Mouse (Mus musculus): ENCODE data around the gene Slc12a1. TPM values are rescaled to one million over a fixed set of nuclear protein-coding genes. Genes with fewer than 3 reads are reported as not detected.
"Not testable (repeated sequence)": the region's sequence is repeated elsewhere in the genome, so short reads cannot be mapped to it uniquely, and the experiment has no call there.

The Slc12a1 gene
- total RNA-seq (2021): under 1 TPM in 1 of 2 experiments, not detected in 1; 0.07 TPM

DNA sequence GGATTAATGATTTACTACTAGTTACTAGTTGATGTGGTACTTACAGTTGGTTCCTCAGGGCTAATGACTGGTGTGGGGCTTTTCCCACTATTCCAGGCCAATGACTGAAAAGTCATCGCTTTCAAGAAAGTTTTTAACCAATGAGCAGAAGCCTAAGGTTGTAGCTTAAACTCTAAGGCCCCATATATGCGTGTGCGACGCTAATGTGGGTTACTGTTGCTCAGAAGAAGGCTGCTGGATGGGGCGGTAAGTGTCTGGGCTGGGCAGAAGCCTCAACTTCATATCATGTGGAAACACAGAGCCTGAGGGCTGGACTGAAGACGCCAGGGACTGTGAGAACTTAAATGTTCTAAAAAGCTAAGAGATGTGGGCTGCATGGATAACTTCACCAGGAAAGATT, at the start of gene Slc12a1:
Gene Slc12a1 (plus strand): TSS at position 118 of the 400 bp plus-strand sequence.
- no peak for DNase-seq (ENCODE audit: extremely low spot score in 1 of 2, low spot score in 1 of 2)

DNA sequence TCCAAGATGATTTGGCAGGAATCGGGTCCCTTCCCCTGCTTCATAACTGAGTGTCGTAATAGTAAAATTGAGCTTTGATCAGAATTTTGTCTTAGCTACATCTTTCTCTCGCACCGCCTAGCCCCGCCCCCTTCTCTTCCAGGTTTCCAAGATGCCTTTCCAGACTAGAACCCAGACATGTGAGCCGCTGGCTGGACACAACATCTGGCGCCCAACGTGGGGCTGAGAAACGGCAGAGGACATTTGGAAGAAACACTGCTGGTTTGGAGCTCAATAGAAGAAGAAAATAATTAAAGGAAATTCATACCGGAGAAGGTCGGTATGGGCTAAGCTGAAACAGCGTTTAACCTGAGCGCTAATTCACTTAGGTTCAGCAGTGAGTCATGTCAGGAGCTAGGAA, 47.8 kb upstream of the Slc12a1 start:
- not testable (repeated sequence) for DNase-seq (ENCODE audit: extremely low spot score in 1 of 2, low spot score in 1 of 2)

DNA sequence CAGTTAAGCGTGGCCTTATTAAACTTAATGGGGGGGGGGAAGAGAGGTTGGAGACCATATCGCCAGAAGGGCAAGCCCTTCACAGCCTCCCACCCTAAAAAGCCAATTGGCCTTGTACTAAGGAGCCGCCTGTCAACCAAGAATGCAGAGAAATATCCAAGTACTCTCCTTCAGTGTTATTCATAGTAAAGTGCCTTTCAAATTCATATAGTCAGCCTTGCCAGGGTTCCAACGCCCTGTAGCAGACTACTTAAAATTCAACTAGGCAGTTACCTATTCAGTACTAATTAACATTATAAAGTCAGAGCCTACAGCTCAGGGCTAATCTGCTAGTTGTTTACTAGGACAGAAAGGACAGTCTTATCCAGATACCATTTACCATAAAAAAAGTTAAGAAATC, 45.8 kb upstream of the Slc12a1 start:
- not testable (repeated sequence) for DNase-seq (ENCODE audit: extremely low spot score in 1 of 2, low spot score in 1 of 2)

DNA sequence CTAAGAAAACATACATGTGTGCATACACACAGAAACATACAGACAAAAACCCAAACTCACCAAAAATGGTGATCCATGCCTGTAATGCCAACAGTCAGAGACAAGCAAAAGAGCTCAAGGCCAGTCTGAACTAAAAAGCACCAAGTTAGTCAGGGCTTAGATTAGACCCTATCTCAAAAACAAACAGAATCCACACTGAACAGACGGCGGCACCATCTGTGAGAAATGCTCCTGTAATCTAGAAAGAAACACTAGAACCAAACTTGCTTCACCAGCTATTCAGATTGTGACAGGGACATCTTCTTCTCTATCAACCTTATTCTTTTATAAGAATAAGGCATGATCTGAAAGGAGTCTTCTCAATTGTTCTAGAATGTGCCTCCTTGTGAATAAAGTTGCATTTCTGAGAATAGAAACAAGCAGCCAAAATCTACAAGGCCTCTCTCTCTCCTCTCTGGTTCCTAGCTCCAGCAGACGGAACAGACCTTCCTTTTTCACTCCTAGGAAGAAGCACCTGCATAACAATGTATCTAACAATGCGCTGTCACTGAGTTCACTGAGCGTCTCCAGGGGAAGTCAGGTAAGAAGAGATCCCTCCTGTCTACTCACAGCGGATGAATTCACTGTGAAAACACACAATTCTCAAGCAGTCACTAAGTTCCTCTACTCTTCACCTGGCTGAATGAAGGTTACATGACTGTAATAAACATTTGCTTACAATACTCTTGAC, 32.8 kb upstream of the Slc12a1 start:
- peak in 1 of 2 experiments; percentile 63 for DNase-seq (ENCODE audit: extremely low spot score in 1 of 2, low spot score in 1 of 2)

DNA sequence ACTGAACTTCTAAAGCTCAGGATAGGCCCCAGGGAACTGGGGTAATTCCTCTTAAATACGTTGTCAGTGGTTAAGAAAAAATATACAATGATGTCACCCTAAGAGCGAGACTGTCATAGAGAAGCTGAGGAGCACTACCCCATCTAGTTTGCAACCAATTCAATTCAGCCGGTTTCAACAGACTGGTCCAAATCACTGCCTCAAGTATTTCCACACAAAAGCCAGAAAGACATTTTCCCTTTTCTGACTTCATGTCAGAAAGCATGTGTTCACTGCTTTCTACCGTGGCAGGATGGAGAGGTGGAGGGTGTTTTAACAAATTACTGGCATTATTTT, 30.0 kb upstream of the Slc12a1 start:
- DNase-seq (ENCODE audit: extremely low spot score in 1 of 2, low spot score in 1 of 2): no peak

DNA sequence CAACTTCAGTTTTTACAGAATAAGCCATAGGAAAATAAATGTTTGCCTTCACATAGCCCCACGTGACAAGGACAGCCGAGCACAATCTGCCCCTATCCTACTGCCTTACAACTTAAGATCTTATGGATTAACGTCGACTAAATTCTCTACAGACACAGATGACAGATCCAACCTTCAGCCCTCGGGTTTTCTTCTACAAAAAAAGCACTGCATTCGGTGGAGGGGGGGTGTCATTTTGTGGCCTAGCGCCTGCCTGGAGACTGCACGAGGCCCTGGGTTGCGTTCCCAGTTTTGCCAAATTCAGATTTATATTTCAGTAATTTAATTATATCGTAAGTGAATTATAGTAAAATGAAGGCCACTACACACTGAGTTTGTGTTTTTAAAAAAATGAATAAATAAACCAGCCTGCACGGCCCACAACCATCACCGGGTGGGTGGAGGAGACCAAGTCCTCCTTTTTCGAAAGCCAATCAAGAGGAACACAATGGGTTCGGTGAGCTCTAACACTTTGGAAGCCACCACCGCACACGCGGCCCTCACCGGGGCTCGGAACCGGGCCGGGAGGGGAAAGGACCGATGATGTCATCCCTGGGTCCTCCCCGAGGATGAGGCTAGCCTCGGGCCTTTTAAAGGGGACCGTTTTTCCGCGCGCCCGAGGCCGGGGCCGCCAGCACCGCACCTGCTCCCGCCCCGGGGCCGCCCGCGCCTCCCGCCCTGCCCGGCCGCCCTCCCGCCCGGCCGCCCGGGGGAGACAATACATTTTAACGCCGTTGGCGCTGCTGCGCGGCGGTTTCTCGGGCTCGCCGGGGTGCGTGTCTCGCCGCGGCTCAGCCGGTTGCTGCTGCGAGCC, 29.5 kb upstream of the Slc12a1 start:
- DNase-seq (ENCODE audit: extremely low spot score in 1 of 2, low spot score in 1 of 2): peak; percentile 51 to 59

DNA sequence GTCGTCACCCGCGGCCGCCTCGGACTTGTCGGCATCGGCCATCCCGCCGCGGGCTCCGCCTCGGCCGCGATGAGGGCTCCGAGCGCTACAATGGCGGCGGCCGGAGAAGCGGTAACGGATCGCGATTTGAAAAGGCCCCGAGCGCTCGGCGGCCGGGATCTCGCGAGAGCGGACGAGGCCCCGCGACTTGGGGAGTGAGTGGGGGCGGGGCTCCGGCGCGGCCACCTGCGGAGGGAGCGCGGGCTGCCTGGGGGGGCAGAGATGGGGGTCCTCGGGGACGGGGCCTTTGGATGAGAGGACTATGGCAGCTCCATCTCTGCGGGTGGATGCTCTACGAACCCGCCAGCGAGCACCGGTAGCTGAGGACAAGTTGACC, 28.8 kb upstream of the Slc12a1 start, which contains the start of gene Myef2:
Gene Myef2 (minus strand): TSS at position 185 of the 376 bp plus-strand sequence.
- peak; percentile 76 to 77 for DNase-seq (ENCODE audit: extremely low spot score in 1 of 2, low spot score in 1 of 2)

DNA sequence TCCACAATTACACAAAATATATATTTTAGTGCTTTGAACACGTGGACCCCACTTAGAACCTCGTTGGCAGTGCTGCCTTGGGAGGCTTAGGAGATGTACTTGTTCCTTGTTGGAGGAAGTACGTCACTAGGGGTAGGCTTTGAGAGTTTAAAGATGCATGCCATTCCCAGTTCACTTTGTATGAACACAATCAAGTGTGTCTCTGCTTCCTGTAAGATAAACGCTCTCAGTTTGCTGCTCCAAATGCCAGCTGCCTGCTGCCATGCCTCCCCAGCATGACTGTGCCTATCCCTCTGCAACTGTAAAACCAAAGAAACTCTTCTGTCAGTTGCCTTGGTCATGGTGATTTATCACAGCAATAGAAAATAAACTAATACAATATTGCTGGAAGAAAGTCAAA, 26.5 kb upstream of the Slc12a1 start:
- DNase-seq (ENCODE audit: extremely low spot score in 1 of 2, low spot score in 1 of 2): no peak

DNA sequence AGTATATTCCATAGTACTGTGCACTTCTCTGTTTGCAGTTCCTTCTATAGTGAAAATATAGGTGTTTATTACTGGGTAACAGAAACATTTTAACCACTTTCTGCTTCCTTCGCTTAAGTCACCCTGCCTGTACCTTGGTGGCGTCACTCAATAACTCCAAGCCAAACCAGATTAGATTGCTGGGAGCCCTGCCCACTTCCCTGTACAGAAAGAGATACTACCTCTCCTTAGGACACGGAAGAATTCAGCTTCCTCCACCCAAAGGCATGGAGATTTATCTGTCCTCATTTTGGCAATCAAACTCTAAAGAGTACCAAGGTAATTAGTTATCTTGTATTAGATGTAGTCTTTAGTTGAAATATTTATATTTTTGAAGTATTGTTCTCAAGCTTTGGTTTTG, 25.5 kb upstream of the Slc12a1 start:
- no peak for DNase-seq (ENCODE audit: extremely low spot score in 1 of 2, low spot score in 1 of 2)

DNA sequence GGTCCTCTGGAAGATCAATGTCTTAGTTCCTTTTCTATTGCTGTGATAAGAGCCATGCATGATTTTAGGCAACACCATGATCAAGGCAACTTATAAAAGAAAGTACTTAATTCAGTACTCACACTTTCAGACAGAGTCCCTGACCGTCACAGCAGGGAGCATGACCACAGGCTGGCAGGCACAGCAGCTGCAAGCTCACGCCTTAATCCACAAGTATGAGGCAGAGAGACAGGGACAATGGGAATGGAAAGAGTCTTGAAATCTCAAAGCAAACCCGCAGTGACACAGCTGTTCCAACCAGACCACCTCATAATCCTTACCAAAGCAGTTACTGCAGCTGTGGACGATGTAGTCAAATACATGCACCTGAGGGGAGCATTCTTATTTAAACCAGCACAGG, 18.2 kb upstream of the Slc12a1 start:
- DNase-seq (ENCODE audit: extremely low spot score in 1 of 2, low spot score in 1 of 2): no peak

DNA sequence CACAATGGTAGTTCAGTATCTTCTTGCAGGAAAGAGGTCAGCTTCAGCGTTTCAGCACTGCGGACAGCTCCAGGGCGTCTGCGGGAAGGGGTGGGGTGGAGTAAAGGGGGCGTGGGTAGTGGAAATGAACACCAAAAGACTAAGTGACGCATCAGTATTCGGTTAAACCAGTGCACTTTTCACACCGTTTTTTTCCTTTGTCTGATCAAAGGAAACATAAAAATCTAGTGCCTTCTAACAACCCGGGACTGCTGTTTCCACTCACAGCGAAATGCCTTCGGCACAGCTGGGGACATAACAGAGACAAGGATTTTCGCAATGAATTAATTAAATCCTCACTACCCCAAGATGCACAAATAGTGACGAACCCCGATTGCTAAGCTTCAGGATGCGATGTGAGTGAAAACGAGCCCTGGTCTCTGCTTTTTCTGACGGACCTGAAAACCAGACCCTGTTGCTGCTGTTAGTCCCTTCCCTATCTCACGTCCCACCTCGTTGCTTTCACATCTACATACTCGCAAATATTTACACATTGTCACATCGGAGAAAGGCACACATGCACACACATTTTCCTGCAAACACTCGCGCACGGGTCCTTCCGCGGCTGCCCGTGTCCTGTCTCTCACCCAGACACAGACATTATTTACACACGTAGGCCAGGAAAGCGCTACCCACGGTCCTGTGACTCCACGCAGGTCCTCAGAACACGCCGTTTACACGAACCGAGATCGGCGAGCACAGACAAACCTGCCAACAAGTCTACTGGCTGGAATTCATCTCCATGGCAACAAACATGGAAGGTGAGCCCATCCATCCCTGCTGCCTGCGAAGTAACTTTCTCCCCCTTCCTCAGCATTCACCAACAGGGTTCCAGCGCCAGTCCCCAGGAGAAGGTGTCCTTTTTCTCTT, 16.1 kb upstream of the Slc12a1 start, which contains the start of gene Ctxn2:
Gene Ctxn2 (plus strand): TSS at position 790 of the 909 bp plus-strand sequence.
- peak; percentile 43 to 65 for DNase-seq (ENCODE audit: extremely low spot score in 1 of 2, low spot score in 1 of 2)

DNA sequence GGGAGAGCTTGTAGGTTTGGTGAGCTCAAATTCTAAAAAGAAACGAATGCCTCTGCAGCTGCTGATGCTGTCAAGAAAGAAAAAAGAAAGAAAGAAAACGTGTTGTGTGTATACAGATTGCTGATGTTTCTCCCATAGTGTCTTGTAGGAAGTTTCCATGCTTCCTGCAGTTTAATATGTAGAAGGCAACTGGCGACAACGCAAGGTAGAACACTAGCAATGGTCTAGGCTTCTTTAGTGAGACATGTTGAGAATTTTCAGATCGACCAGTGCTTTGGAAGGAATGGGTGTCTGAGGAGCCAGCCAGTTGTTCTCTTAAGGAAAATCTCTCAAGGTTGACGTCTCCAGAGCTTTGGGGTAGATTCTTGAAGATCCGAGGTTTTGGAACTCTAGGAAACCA, 15.5 kb upstream of the Slc12a1 start:
- no peak for DNase-seq (ENCODE audit: extremely low spot score in 1 of 2, low spot score in 1 of 2)

DNA sequence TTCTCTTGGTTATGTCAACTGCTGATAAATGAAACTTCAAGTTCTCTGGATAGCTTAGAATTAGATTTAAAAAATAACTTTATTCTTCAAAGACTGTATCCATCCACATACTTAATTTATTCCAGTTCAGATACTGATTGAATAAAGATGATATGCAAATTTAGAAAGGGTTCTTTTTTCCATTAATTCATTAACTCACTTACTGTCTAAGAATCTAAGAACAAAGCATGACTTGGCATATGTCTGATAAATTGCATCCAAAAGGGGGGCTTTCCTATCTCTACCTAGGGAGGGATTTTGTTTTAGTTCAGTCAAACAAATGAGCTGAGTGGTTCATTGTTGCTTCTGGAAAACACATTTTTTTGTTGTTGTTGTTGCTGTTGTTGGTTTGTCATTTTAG, 10.0 kb upstream of the Slc12a1 start:
- DNase-seq (ENCODE audit: extremely low spot score in 1 of 2, low spot score in 1 of 2): no peak

DNA sequence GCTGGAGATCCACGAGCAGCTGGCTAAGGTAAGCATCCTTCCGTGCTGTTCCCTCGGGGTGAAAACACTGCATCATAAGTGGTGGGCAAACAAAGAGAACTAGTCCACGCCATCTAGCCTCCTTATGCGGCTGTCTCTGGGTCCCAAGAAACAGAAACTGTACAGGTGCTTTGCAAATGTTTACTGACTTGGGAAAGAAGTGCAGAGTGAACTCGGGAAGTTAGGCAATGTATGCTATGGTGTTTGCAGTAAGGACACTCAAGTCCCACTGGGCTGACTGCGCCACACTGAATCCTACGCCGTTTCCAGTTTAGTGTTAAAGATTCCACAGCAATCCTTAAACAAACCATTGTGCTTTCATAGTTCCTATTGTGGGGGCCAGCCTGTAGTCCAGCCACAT, 2.0 kb downstream of the Slc12a1 start:
- DNase-seq (ENCODE audit: extremely low spot score in 1 of 2, low spot score in 1 of 2): no peak

DNA sequence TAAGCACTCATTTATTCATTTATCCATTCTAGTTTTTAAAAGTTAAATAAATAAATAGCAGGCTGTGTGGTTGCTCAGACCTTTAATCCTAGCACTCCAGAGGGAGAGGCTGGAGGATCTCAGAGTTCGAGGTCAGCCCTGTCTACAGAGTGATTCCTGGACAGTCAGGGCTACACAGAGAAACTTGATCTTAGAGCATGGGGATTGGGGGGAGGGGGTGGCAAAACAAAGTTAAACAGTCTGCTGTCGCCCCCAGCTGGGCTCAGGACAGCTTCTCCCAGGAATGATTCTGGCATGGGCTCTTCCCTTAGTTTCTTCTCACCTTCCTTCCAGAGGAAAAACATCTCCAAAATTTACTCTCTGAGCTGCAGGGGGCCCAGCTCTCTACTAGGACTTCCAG, 3.2 kb downstream of the Slc12a1 start:
- DNase-seq (ENCODE audit: extremely low spot score in 1 of 2, low spot score in 1 of 2): no peak

DNA sequence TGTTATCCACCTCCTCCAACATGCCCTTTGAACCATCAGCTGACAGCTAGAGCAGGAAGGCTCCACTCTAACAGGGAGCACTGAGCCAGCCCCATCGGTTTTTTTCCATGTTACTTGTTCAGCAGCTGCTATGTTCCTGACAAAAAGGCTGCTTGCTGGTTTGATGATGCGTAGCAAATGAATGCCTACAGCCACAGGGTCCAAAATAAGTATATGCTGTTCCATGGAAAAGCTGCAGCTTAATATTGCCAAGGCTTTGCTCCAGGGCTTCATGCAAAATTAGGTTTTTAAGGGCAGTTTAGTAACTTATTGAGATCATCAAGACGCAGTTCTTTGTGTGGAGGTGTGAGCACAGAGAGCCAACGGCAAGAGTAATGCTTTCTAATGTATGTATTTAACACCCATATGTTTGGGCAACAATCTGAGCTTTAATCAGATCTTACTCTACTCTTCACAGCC, 9.7 kb downstream of the Slc12a1 start:
- DNase-seq (ENCODE audit: extremely low spot score in 1 of 2, low spot score in 1 of 2): no peak

DNA sequence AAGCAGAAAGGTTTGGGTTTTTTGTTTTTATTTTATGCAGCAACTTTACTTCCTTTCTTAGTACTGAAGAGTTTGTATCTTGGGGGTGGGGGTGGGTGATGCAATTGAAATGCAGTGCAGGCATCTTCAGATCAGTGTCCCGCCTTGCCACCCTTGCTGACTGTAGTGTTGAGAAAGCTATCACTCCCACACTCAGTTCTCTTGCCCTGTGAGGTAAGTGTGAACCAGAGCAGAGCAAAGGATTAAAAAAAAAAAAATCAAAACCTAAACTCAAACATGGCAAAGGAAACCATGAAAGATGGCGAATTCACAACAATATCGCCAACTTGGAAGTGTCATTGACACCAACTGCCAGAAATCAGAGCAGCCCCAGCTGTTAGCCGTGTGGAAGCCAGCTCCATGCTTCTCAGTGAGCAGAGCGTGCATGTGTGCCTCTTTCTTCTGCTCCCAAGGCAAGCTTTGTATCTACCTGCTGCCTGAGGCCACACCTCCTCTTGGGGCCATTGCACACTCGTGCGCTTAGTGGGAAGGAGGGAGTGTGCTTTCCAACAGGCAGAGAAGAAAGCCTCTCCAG, 26.0 kb downstream of the Slc12a1 start:
- DNase-seq (ENCODE audit: extremely low spot score in 1 of 2, low spot score in 1 of 2): peak in 1 of 2 experiments; percentile 26

DNA sequence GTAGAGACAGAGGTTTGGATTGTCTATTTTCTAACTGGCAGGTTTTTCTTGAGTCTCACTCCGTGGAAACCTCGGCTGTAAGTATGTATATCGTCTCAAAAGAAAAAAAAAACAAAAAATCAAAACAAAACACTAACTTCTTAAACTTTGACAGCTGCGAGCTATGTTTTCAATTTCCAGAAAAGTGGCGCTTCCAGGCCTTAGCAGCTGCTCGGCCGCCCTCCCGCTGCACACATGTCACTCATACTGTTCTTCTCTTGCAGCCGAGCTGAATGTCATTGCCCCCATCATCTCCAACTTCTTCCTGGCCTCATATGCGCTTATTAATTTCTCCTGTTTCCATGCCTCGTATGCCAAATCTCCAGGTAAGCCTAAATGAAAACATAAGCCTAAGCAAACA, 35.6 kb downstream of the Slc12a1 start:
- DNase-seq (ENCODE audit: extremely low spot score in 1 of 2, low spot score in 1 of 2): no peak

DNA sequence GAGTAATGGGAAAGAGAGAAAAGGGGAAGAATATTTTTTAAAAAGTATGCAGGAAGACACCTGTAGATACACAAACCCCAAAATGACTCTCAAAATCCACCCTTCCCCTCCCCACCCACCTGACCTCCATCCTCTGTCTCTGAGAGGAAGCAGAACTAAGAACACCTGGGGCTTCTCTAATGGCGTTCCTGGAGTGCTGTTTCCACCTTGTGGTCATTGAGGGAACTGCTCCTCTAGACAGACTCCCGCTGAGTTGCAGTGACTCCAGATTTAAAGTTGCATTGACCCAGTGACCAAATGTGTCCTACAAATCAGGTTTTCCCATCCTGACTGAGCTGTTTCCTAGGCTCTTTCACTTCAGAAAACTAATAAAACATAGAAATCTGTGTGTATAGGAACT, 36.9 kb downstream of the Slc12a1 start:
- DNase-seq (ENCODE audit: extremely low spot score in 1 of 2, low spot score in 1 of 2): peak; percentile 50 to 68

DNA sequence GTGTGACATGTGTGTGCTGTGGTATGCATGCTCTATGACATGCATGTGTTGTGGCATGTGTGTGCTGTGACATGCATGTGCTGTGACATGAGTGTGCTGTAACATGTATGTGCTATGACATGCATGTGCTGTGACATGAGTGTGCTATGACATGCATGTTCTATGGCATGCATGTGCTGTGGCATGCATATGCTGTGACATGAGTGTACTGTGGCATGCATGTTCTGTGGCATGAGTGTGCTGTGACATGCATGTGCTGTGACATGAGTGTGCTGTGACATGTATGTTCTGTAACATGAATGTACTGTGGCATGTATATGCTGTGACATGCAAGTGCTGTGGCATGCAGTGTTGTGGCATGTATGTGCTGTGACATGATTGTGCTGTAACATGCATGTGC, 40.6 kb downstream of the Slc12a1 start:
- no peak for DNase-seq (ENCODE audit: extremely low spot score in 1 of 2, low spot score in 1 of 2)

Measured in layer of hippocampus, postnatal 25 days (tissue).